8 mouse cellular contexts compared by ENCODE assay signal in the genomic region with DNA sequence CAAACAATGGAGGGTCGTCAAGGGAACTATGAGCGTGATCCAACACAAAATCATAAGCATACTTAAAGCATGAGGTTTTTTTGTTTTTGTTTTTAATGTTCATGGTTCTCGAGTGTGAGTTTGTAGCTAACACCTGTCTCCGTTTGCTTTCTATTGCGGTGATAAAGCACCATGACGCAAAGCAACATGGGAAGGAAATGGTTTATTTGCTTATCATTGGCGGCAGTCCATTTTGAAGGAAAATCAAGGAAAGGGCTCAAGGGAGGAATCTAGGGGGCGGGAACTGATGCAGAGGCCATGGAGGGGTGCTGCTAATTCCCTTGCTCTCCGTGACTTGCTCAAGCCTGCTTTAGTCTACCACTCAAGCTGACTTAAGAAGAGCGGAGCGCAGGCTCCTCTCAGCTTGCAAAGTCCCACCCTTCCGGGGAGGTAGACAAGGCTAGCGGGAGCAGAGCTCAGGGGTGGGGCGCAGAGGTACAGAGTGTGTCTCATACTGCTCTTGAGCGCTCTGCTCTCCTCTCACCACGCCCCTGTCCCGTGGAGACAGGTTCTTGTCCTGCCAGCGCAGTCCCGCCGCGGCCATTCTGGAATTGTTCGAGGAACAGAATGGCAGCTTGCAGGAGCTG. TPM values are rescaled to one million over a fixed set of nuclear protein-coding genes. Genes with fewer than 3 reads are reported as not detected.
DNase-seq lines count a peak whose midpoint lies in the region; ATAC-seq lines count a peak whose summit lies in the region.

No protein-coding gene starts in this region.

- H3K9ac ChIP-seq in neural tube, embryonic 11.5 days (ENCODE audit: low read length) = no peak overlapping the region
- H3K9ac ChIP-seq in forebrain, embryonic 14.5 days (ENCODE audit: low read length) = 0 out of 2 replicates have a peak overlapping the region, but pooled peaks have one; percentile 17
- H3K9ac ChIP-seq in liver, embryonic 13.5 days = peak overlapping the region; percentile 60
- no peak overlapping the region for H3K9ac ChIP-seq in stomach, embryonic 14.5 days (replicated peaks; ENCODE audit: low read depth, low read length)

- WGBS in neural tube, embryonic 11.5 days = 35% methylated on average over 22 of the region's 22 CpGs
- 41% methylated on average over 22 of the region's 22 CpGs for WGBS in forebrain, embryonic 14.5 days
- WGBS in liver, embryonic 13.5 days (ENCODE audit: insufficient replicate concordance) = 20% methylated on average over 22 of the region's 22 CpGs
- 32% methylated on average over 22 of the region's 22 CpGs for WGBS in stomach, embryonic 14.5 days

- no peaks in the 10 kb centered on the region for H3K36me3 ChIP-seq in neural tube, embryonic 11.5 days (ENCODE audit: control insufficient read depth, insufficient read depth, low read length)
- H3K36me3 ChIP-seq in forebrain, embryonic 14.5 days (ENCODE audit: control insufficient read depth, insufficient read depth, low read length) = no peaks in the 10 kb centered on the region
- H3K36me3 ChIP-seq in liver, embryonic 13.5 days = no peaks in the 10 kb centered on the region
- H3K36me3 ChIP-seq in stomach, embryonic 14.5 days (ENCODE audit: control insufficient read depth, insufficient read depth, low read length) = no peaks in the 10 kb centered on the region

- peak overlapping the region; percentile 34 for H3K4me2 ChIP-seq in neural tube, embryonic 11.5 days (ENCODE audit: low read depth)
- H3K4me2 ChIP-seq in forebrain, embryonic 14.5 days (ENCODE audit: low read length) = peak overlapping the region; percentile 36
- H3K4me2 ChIP-seq in liver, embryonic 13.5 days = peak overlapping the region; percentile 82
- H3K4me2 ChIP-seq in stomach, embryonic 14.5 days (replicated peaks; ENCODE audit: low read depth, low read length) = peak overlapping the region; percentile 2; the same call in 1 of the 2 replicates

- H3K4me1 ChIP-seq in neural tube, embryonic 11.5 days (ENCODE audit: control insufficient read depth, insufficient read depth, low read length) = no peaks in the 10 kb centered on the region
- H3K4me1 ChIP-seq in forebrain, embryonic 14.5 days (ENCODE audit: control insufficient read depth, insufficient read depth, low read length) = no peaks in the 10 kb centered on the region
- H3K4me1 ChIP-seq in liver, embryonic 13.5 days (replicated peaks) = peaks cover 25% of the 10 kb centered on the region
- H3K4me1 ChIP-seq in stomach, embryonic 14.5 days (ENCODE audit: control insufficient read depth, insufficient read depth, low read length) = no peaks in the 10 kb centered on the region

- no peak for ATAC-seq in neural tube, embryonic 11.5 days (ENCODE audit: insufficient read depth, low FRiP score, low TSS enrichment)
- ATAC-seq in forebrain, embryonic 14.5 days = peak; percentile 50; the same call in 1 of the 2 replicates
- ATAC-seq in liver, embryonic 13.5 days (ENCODE audit: low read depth) = peak; percentile 96
- 0 out of 2 replicates have a peak, but pooled peaks have one; percentile 51 for ATAC-seq in stomach, embryonic 14.5 days (ENCODE audit: insufficient number of reproducible peaks, insufficient read depth, low FRiP score, low read depth)

- no peak overlapping the region for H3K27ac ChIP-seq in neural tube, embryonic 11.5 days (ENCODE audit: low read depth, low read length)
- no peak overlapping the region for H3K27ac ChIP-seq in forebrain, embryonic 14.5 days (ENCODE audit: low read depth, low read length)
- H3K27ac ChIP-seq in liver, embryonic 13.5 days = peak overlapping the region; percentile 86
- H3K27ac ChIP-seq in stomach, embryonic 14.5 days (ENCODE audit: low read length) = no peak overlapping the region

- peaks cover 2% of the 10 kb centered on the region; the same call in 1 of the 2 replicates for H3K27me3 ChIP-seq in neural tube, embryonic 11.5 days (ENCODE audit: control insufficient read depth, insufficient read depth, low read length)
- H3K27me3 ChIP-seq in forebrain, embryonic 14.5 days (replicated peaks; ENCODE audit: control insufficient read depth, insufficient read depth, low read length) = no peaks in the 10 kb centered on the region
- peaks cover 15% of the 10 kb centered on the region for H3K27me3 ChIP-seq in liver, embryonic 13.5 days
- H3K27me3 ChIP-seq in stomach, embryonic 14.5 days (ENCODE audit: control insufficient read depth, insufficient read depth, low read length) = no peaks in the 10 kb centered on the region

- H3K9me3 ChIP-seq in neural tube, embryonic 11.5 days (ENCODE audit: control insufficient read depth, low read length) = no peaks in the 10 kb centered on the region
- H3K9me3 ChIP-seq in forebrain, embryonic 14.5 days (replicated peaks; ENCODE audit: control insufficient read depth, low read length) = no peaks in the 10 kb centered on the region
- no peaks in the 10 kb centered on the region for H3K9me3 ChIP-seq in liver, embryonic 13.5 days (replicated peaks)
- H3K9me3 ChIP-seq in stomach, embryonic 14.5 days (ENCODE audit: control insufficient read depth, low read depth, low read length) = no peaks in the 10 kb centered on the region

- H3K4me3 ChIP-seq in neural tube, embryonic 11.5 days (ENCODE audit: low read depth, low read length) = peak overlapping the region; percentile 6; the same call in 1 of the 2 replicates
- H3K4me3 ChIP-seq in forebrain, embryonic 14.5 days (ENCODE audit: low read depth, low read length) = no peak overlapping the region
- H3K4me3 ChIP-seq in liver, embryonic 13.5 days (replicated peaks) = peak overlapping the region; percentile 55
- H3K4me3 ChIP-seq in stomach, embryonic 14.5 days (ENCODE audit: low read depth, low read length) = no peak overlapping the region; the same call in 1 of the 2 replicates

- no peak for DNase-seq in neural tube, embryonic 11.5 days (ENCODE audit: low spot score)
- DNase-seq in neural tube, embryonic 10.5 days (ENCODE audit: extremely low spot score, low spot score) = no peak
- no peak for DNase-seq in forebrain, embryonic 14.5 days (ENCODE audit: low spot score)
- DNase-seq in liver, embryonic 13.5 days = no peak
- no peak for DNase-seq in frontal cortex, postnatal 36 days (ENCODE audit: low spot score in 2 of 2)
- no peak for DNase-seq in adrenal gland, postnatal 4 days (ENCODE audit: low spot score in 2 of 2)
- no peak for DNase-seq in kidney, postnatal 4 days

RNA-seq across cellular contexts. Expression of a gene that starts 12.2 kb away (rescaled TPM):
- 0.16 and 0.48 TPM in 2 replicates for polyA plus RNA-seq in neural tube, embryonic 11.5 days (2014; fragmentation: Nextera tagmentation; extraction: Ambion mirVana)
- 0.17 and 0.50 TPM in 2 replicates for polyA plus RNA-seq in forebrain, embryonic 14.5 days (2014; fragmentation: Nextera tagmentation; extraction: Ambion mirVana)
- 3.5 and 4.4 TPM in 2 replicates for polyA plus RNA-seq in liver, embryonic 13.5 days (2015; fragmentation: Nextera tagmentation; extraction: Ambion mirVana)
- polyA plus RNA-seq in stomach, embryonic 14.5 days (2014; fragmentation: Nextera tagmentation; extraction: Ambion mirVana) = 11.6 and 12.5 TPM in 2 replicates
- 1 to 10 TPM in 1 of 2 experiments, not detected in 1; 1.3 TPM for total RNA-seq in adrenal gland, postnatal 4 days (2021)

RNA-seq across cellular contexts. Expression of a gene that starts 15.6 kb away (rescaled TPM):
- 0.34 TPM in 1 of 2 replicates, not detected in the other for polyA plus RNA-seq in neural tube, embryonic 11.5 days (2014; fragmentation: Nextera tagmentation; extraction: Ambion mirVana)
- 1.6 and 2.6 TPM in 2 replicates for polyA plus RNA-seq in forebrain, embryonic 14.5 days (2014; fragmentation: Nextera tagmentation; extraction: Ambion mirVana)
- polyA plus RNA-seq in liver, embryonic 13.5 days (2015; fragmentation: Nextera tagmentation; extraction: Ambion mirVana) = 134 and 152 TPM in 2 replicates
- 0.82 and 1.5 TPM in 2 replicates for polyA plus RNA-seq in stomach, embryonic 14.5 days (2014; fragmentation: Nextera tagmentation; extraction: Ambion mirVana)
- 1 to 10 TPM; 2.8 to 5.5 TPM for total RNA-seq in adrenal gland, postnatal 4 days (2021)

RNA-seq across cellular contexts. Expression of a gene that starts 34.2 kb away (rescaled TPM):
- polyA plus RNA-seq in neural tube, embryonic 11.5 days (2014; fragmentation: Nextera tagmentation; extraction: Ambion mirVana) = 5.5 and 5.7 TPM in 2 replicates
- polyA plus RNA-seq in forebrain, embryonic 14.5 days (2014; fragmentation: Nextera tagmentation; extraction: Ambion mirVana) = 0.24 and 0.46 TPM in 2 replicates
- polyA plus RNA-seq in liver, embryonic 13.5 days (2015; fragmentation: Nextera tagmentation; extraction: Ambion mirVana) = 1.2 TPM in 2 replicates
- 2.9 and 3.5 TPM in 2 replicates for polyA plus RNA-seq in stomach, embryonic 14.5 days (2014; fragmentation: Nextera tagmentation; extraction: Ambion mirVana)
- 10 to 100 TPM in 1 of 2 experiments, 1 to 10 TPM in 1; 7.6 to 24.5 TPM for total RNA-seq in adrenal gland, postnatal 4 days (2021)

RNA-seq across cellular contexts. Expression of a gene that starts 57.1 kb away (rescaled TPM):
- polyA plus RNA-seq in neural tube, embryonic 11.5 days (2014; fragmentation: Nextera tagmentation; extraction: Ambion mirVana) = 73.5 and 74.2 TPM in 2 replicates
- polyA plus RNA-seq in forebrain, embryonic 14.5 days (2014; fragmentation: Nextera tagmentation; extraction: Ambion mirVana) = 59.2 and 73.6 TPM in 2 replicates
- polyA plus RNA-seq in liver, embryonic 13.5 days (2015; fragmentation: Nextera tagmentation; extraction: Ambion mirVana) = 58.9 and 61.8 TPM in 2 replicates
- 62.8 and 67.4 TPM in 2 replicates for polyA plus RNA-seq in stomach, embryonic 14.5 days (2014; fragmentation: Nextera tagmentation; extraction: Ambion mirVana)
- total RNA-seq in adrenal gland, postnatal 4 days (2021) = 10 to 100 TPM; 25.6 to 26.9 TPM

RNA-seq across cellular contexts. Expression of a gene that starts 57.2 kb away (rescaled TPM):
- 23.1 and 27.8 TPM in 2 replicates for polyA plus RNA-seq in neural tube, embryonic 11.5 days (2014; fragmentation: Nextera tagmentation; extraction: Ambion mirVana)
- polyA plus RNA-seq in forebrain, embryonic 14.5 days (2014; fragmentation: Nextera tagmentation; extraction: Ambion mirVana) = 20.7 and 23.2 TPM in 2 replicates
- 7.2 and 9.7 TPM in 2 replicates for polyA plus RNA-seq in liver, embryonic 13.5 days (2015; fragmentation: Nextera tagmentation; extraction: Ambion mirVana)
- polyA plus RNA-seq in stomach, embryonic 14.5 days (2014; fragmentation: Nextera tagmentation; extraction: Ambion mirVana) = 24.1 and 26.5 TPM in 2 replicates
- total RNA-seq in adrenal gland, postnatal 4 days (2021) = 10 to 100 TPM; 28.3 to 35.4 TPM

Comparison
In these comparisons a context has a peak if more than half of its experiments do, and no peak if none do; other contexts are left out.
1. H3K4me2 ChIP-seq: peak in every context shown above with its lines; median percentile 82 in liver, embryonic 13.5 days; 36 in forebrain, embryonic 14.5 days; 34 in neural tube, embryonic 11.5 days; 2 in stomach, embryonic 14.5 days.
2. H3K4me3 ChIP-seq: peak in neural tube, embryonic 11.5 days (single experiment) and liver, embryonic 13.5 days (single experiment); none in forebrain, embryonic 14.5 days (single experiment) and stomach, embryonic 14.5 days (single experiment).
3. H3K9ac ChIP-seq: peak in forebrain, embryonic 14.5 days (single experiment) and liver, embryonic 13.5 days (single experiment); none in neural tube, embryonic 11.5 days (single experiment) and stomach, embryonic 14.5 days (single experiment).
4. RNA of a gene that starts 15.6 kb away (polyA plus RNA-seq): 134 to 152 TPM in liver, embryonic 13.5 days; 1.6 to 2.6 TPM in forebrain, embryonic 14.5 days, 0.82 to 1.5 TPM in stomach, embryonic 14.5 days and 0.34 TPM in neural tube, embryonic 11.5 days; every median in the first group is over 10 times any median in the second.